Mouse (Mus musculus): Measurements from ENCODE around the gene Pgf. TPM values are rescaled to one million over a fixed set of nuclear protein-coding genes. Genes with fewer than 3 reads are reported as not detected.

Gene Pgf
- polyA plus RNA-seq, 1 experiment from 2014 or later = 13.4 TPM

- H3K9me3 ChIP-seq (ENCODE audit: control insufficient read depth, low read length) = no peaks in the 10 kb centered on the region
- H3K4me1 ChIP-seq (ENCODE audit: control insufficient read depth, insufficient read depth, low read length) = no peaks in the 10 kb centered on the region
- no peak overlapping the region for H3K4me2 ChIP-seq (ENCODE audit: low read depth, severe bottlenecking)
- no peak overlapping the region for H3K9ac ChIP-seq (ENCODE audit: low read length)
- peaks cover 19% of the 10 kb centered on the region for H3K36me3 ChIP-seq (ENCODE audit: control insufficient read depth, insufficient read depth, low read length)
- WGBS = 82% methylated on average over 19 of the region's 19 CpGs
- ATAC-seq (ENCODE audit: insufficient number of reproducible peaks, low FRiP score, low TSS enrichment, low read depth) = no peak
- no peak overlapping the region for H3K4me3 ChIP-seq (ENCODE audit: low read depth, low read length)
- H3K27ac ChIP-seq (replicated peaks; ENCODE audit: low read depth, low read length) = no peak overlapping the region
- H3K27me3 ChIP-seq (ENCODE audit: control insufficient read depth, insufficient read depth, low read length) = no peaks in the 10 kb centered on the region; the same call in 1 of the 2 replicates
- DNase-seq (ENCODE audit: low spot score) = no peak
These were observed 41.8 kb downstream of the Pgf start for GRCm38 (mm10) chr12:85135513-85136470.

- H3K36me3 ChIP-seq (ENCODE audit: control insufficient read depth, insufficient read depth, low read length) = peaks cover 31% of the 10 kb centered on the region
- H3K9ac ChIP-seq (ENCODE audit: low read length) = no peak overlapping the region
- no peak overlapping the region for H3K4me3 ChIP-seq (ENCODE audit: low read depth, low read length)
- no peaks in the 10 kb centered on the region for H3K9me3 ChIP-seq (ENCODE audit: control insufficient read depth, low read length)
- no peaks in the 10 kb centered on the region for H3K27me3 ChIP-seq (ENCODE audit: control insufficient read depth, insufficient read depth, low read length)
- no peaks in the 10 kb centered on the region for H3K4me1 ChIP-seq (ENCODE audit: control insufficient read depth, insufficient read depth, low read length)
- H3K27ac ChIP-seq (replicated peaks; ENCODE audit: low read depth, low read length) = no peak overlapping the region
- DNase-seq (ENCODE audit: low spot score) (no peak), ATAC-seq (ENCODE audit: insufficient number of reproducible peaks, low FRiP score, low TSS enrichment, low read depth) (no peak)
- no peak overlapping the region for H3K4me2 ChIP-seq (ENCODE audit: low read depth, severe bottlenecking)
- WGBS = 87% methylated on average over 8 of the region's 8 CpGs
These were observed 43.4 kb downstream of the Pgf start for GRCm38 (mm10) chr12:85134043-85134794.

DNA sequence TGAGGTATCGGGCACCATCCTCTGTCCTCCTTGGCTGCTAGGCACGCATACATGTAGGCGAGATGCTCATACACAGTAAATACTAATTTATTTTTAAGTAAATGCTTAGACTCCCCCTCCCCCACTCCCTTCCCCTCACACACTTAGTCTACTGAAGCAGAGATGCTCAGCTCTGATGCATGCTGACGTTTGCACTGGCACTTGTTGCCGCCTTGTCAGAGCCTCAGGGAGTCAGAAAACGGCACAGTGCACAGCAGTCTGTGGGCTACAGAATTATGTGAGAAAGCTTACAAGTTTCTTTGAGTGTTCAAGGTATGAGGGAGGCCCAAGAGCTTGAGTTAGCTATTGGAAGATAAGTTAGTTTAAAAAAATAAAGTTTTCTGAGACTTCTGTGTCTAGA lies 46.2 kb downstream of the Pgf start:
- ATAC-seq (ENCODE audit: insufficient number of reproducible peaks, low FRiP score, low TSS enrichment, low read depth) (no peak), DNase-seq (ENCODE audit: low spot score) (no peak)
- no peak overlapping the region for H3K4me3 ChIP-seq (ENCODE audit: low read depth, low read length)
- H3K27me3 ChIP-seq (ENCODE audit: control insufficient read depth, insufficient read depth, low read length) = no peaks in the 10 kb centered on the region
- no peaks in the 10 kb centered on the region for H3K4me1 ChIP-seq (ENCODE audit: control insufficient read depth, insufficient read depth, low read length)
- no peaks in the 10 kb centered on the region for H3K9me3 ChIP-seq (ENCODE audit: control insufficient read depth, low read length)
- no peak overlapping the region for H3K27ac ChIP-seq (replicated peaks; ENCODE audit: low read depth, low read length)
- H3K36me3 ChIP-seq (ENCODE audit: control insufficient read depth, insufficient read depth, low read length) = peaks cover 35% of the 10 kb centered on the region
- 93% methylated on average over 6 of the region's 6 CpGs for WGBS
- H3K4me2 ChIP-seq (ENCODE audit: low read depth, severe bottlenecking) = no peak overlapping the region
- no peak overlapping the region for H3K9ac ChIP-seq (ENCODE audit: low read length)

DNA sequence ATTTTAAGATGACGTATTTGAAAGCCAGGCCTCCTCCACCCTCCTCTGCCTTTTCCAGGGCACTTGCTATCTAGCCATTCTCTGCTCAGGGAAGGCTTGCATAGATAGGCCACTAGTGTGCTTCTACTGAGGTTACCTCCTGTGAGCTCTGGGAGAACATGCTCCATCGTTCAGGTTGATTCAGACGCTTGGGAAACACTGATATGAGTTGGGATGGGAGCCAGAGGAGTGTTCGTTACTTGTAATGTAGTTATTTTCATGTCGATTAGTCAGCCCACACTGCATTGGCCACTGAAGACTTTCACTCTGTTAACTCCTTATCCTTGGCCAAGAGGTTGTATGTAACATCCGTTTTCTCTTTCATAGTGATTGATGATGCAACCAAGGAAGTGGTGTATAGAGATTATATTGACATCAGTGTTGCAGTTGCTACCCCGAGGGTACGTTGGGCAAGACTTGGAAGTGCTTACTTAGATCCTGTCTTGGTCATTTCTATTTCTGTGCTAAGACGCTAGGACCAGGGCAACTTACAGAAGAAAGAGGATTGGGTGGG lies 48.1 kb downstream of the Pgf start:
- DNase-seq (ENCODE audit: low spot score) = no peak
- peaks cover 31% of the 10 kb centered on the region for H3K36me3 ChIP-seq (ENCODE audit: control insufficient read depth, insufficient read depth, low read length)
- no peak overlapping the region for H3K27ac ChIP-seq (replicated peaks; ENCODE audit: low read depth, low read length)
- H3K9me3 ChIP-seq (ENCODE audit: control insufficient read depth, low read length) = no peaks in the 10 kb centered on the region
- 95% methylated on average over 9 of the region's 9 CpGs for WGBS
- no peaks in the 10 kb centered on the region for H3K4me1 ChIP-seq (ENCODE audit: control insufficient read depth, insufficient read depth, low read length)
- H3K4me2 ChIP-seq (ENCODE audit: low read depth, severe bottlenecking) = no peak overlapping the region
- H3K27me3 ChIP-seq (ENCODE audit: control insufficient read depth, insufficient read depth, low read length) = no peaks in the 10 kb centered on the region
- H3K9ac ChIP-seq (ENCODE audit: low read length) = no peak overlapping the region
- H3K4me3 ChIP-seq (ENCODE audit: low read depth, low read length) = no peak overlapping the region
- ATAC-seq (ENCODE audit: insufficient number of reproducible peaks, low FRiP score, low TSS enrichment, low read depth) = no peak

DNA sequence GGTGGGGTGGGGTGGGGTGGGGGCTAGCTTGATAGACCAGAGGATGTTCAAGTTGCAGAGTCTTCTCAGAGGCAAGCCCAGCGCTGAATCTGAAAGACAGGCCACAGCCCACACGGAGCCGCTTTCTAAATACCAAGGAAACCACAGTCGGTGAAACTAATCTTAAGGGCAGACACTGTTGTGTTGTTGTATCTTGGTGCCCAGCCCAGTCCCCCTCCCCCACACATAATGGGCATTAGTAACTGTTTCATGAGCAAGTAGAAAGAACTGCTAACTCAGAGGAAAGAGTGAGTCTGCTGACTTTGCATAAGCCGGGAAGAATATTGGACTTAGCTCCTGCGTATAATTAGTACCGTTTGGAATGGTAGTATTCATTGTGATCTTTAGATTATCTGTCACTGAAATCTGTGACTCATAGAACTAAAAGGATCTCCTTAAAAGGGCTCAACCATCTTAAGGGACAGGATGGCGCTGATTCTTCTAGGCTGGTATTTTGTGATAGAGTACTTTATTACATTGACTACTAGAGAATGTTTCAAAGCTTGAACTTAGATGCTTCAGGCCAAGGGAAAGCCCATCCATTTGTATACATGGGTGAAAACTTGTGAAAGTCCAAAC lies 50.5 kb downstream of the Pgf start:
- H3K27ac ChIP-seq (replicated peaks; ENCODE audit: low read depth, low read length) = no peak overlapping the region
- H3K4me3 ChIP-seq (ENCODE audit: low read depth, low read length) = no peak overlapping the region
- no peaks in the 10 kb centered on the region for H3K4me1 ChIP-seq (ENCODE audit: control insufficient read depth, insufficient read depth, low read length)
- DNase-seq (ENCODE audit: low spot score) = no peak
- WGBS = 93% methylated on average over 8 of the region's 8 CpGs
- no peaks in the 10 kb centered on the region for H3K9me3 ChIP-seq (ENCODE audit: control insufficient read depth, low read length)
- H3K36me3 ChIP-seq (ENCODE audit: control insufficient read depth, insufficient read depth, low read length) = peaks cover 35% of the 10 kb centered on the region
- no peak overlapping the region for H3K4me2 ChIP-seq (ENCODE audit: low read depth, severe bottlenecking)
- H3K9ac ChIP-seq (ENCODE audit: low read length) = no peak overlapping the region
- no peaks in the 10 kb centered on the region for H3K27me3 ChIP-seq (ENCODE audit: control insufficient read depth, insufficient read depth, low read length)
- ATAC-seq (ENCODE audit: insufficient number of reproducible peaks, low FRiP score, low TSS enrichment, low read depth) = no peak

DNA sequence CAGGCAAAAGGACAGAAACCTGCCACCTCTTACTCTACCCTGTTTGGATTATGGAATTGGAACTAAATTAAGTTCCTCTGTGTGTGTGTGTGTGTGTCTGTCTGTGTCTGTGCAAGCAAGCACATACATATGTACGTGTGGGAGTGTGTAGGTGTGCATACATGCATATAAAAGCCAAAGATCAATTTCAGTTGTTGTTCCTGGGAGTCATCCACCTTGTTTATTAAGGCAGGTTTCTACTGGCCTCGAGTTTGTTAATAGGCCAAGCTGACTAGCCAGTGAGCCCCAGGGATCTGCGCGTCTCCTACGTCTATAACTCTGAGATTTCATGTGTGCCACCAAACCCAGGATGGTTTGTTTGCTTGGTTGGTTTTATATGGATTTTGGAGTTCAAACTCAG lies 52.8 kb downstream of the Pgf start:
- Histone ChIP-seq H3K27me3 (ENCODE audit: control insufficient read depth, insufficient read depth, low read length) (no peaks in the 10 kb centered on the region), H3K4me2 (ENCODE audit: low read depth, severe bottlenecking) (no peak overlapping the region), H3K9ac (ENCODE audit: low read length) (no peak overlapping the region), H3K27ac (replicated peaks; ENCODE audit: low read depth, low read length) (no peak overlapping the region), H3K9me3 (ENCODE audit: control insufficient read depth, low read length) (no peaks in the 10 kb centered on the region), H3K4me3 (ENCODE audit: low read depth, low read length) (no peak overlapping the region), H3K4me1 (ENCODE audit: control insufficient read depth, insufficient read depth, low read length) (no peaks in the 10 kb centered on the region), H3K36me3 (ENCODE audit: control insufficient read depth, insufficient read depth, low read length) (peaks cover 31% of the 10 kb centered on the region)
- WGBS = 92% methylated on average over 5 of the region's 5 CpGs
- no peak for DNase-seq (ENCODE audit: low spot score)
- no peak for ATAC-seq (ENCODE audit: insufficient number of reproducible peaks, low FRiP score, low TSS enrichment, low read depth)

- no peak overlapping the region for H3K9ac ChIP-seq (ENCODE audit: low read length)
- H3K4me3 ChIP-seq (ENCODE audit: low read depth, low read length) = no peak overlapping the region
- H3K4me2 ChIP-seq (ENCODE audit: low read depth, severe bottlenecking) = no peak overlapping the region
- no peaks in the 10 kb centered on the region for H3K4me1 ChIP-seq (ENCODE audit: control insufficient read depth, insufficient read depth, low read length)
- no peaks in the 10 kb centered on the region for H3K27me3 ChIP-seq (ENCODE audit: control insufficient read depth, insufficient read depth, low read length)
- 96% methylated on average over 11 of the region's 11 CpGs for WGBS
- no peak for ATAC-seq (ENCODE audit: insufficient number of reproducible peaks, low FRiP score, low TSS enrichment, low read depth)
- no peaks in the 10 kb centered on the region for H3K9me3 ChIP-seq (ENCODE audit: control insufficient read depth, low read length)
- no peak for DNase-seq (ENCODE audit: low spot score)
- H3K27ac ChIP-seq (replicated peaks; ENCODE audit: low read depth, low read length) = no peak overlapping the region
- peaks cover 27% of the 10 kb centered on the region for H3K36me3 ChIP-seq (ENCODE audit: control insufficient read depth, insufficient read depth, low read length)
These were observed 53.9 kb downstream of the Pgf start for GRCm38 (mm10) chr12:85123645-85124044.

DNA sequence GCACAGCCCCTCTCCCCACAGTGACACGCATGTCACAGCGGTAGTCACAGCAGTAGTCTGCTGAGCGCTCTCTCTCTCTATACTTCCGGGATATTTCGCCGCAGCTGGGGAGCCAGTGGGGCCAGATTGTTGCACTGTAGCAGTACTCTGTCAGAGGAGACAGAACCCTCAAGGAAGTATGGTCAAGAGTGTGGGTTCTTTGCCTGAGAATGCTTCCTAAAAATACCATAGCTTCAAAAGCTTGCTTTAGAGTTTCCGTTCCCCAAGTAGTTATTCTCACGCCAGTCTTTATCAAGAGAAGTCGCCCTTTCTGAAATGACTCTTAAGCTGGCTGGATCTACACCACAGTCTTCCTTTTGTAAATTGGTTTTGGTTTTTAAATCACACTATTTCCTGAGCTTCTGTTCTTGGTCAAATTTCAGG lies 54.5 kb downstream of the Pgf start:
- Histone ChIP-seq H3K4me1 (ENCODE audit: control insufficient read depth, insufficient read depth, low read length) (no peaks in the 10 kb centered on the region), H3K9ac (ENCODE audit: low read length) (no peak overlapping the region), H3K27me3 (ENCODE audit: control insufficient read depth, insufficient read depth, low read length) (no peaks in the 10 kb centered on the region), H3K36me3 (ENCODE audit: control insufficient read depth, insufficient read depth, low read length) (peaks cover 24% of the 10 kb centered on the region), H3K4me3 (ENCODE audit: low read depth, low read length) (no peak overlapping the region), H3K9me3 (ENCODE audit: control insufficient read depth, low read length) (no peaks in the 10 kb centered on the region), H3K4me2 (ENCODE audit: low read depth, severe bottlenecking) (no peak overlapping the region), H3K27ac (replicated peaks; ENCODE audit: low read depth, low read length) (no peak overlapping the region)
- DNase-seq (ENCODE audit: low spot score) (no peak), ATAC-seq (ENCODE audit: insufficient number of reproducible peaks, low FRiP score, low TSS enrichment, low read depth) (no peak)
- 96% methylated on average over 9 of the region's 9 CpGs for WGBS
